Mouse (Mus musculus) 416B (cell line): Measurements from ENCODE around the gene Methig1.
"Not testable (repeated sequence)": the region's sequence is repeated elsewhere in the genome, so short reads cannot be mapped to it uniquely, and the experiment has no call there.

ENCODE experiments used
- DNase-seq: peaks from one replicate; pipeline ENCODE4 v3.0.0; 2011; ENCODE audit warnings: low read depth

The Methig1 gene

GRCm38 (mm10) chr15:100400592-100401250, 47.8 kb downstream of the Methig1 start:
- DNase-seq, result no peak

GRCm38 (mm10) chr15:100401811-100402210, 48.9 kb downstream of the Methig1 start:
- DNase-seq, result no peak

GRCm38 (mm10) chr15:100402347-100402746, 49.4 kb downstream of the Methig1 start:
- no peak for DNase-seq

- DNase-seq, result no peak
Observed at GRCm38 (mm10) chr15:100402798-100403197, 49.8 kb downstream of the Methig1 start.

GRCm38 (mm10) chr15:100403318-100404000, 50.5 kb downstream of the Methig1 start:
- no peak for DNase-seq

GRCm38 (mm10) chr15:100406088-100406487, 53.1 kb downstream of the Methig1 start:
- no peak for DNase-seq

GRCm38 (mm10) chr15:100410918-100411672, 58.1 kb downstream of the Methig1 start:
- DNase-seq, result peak; percentile 93

GRCm38 (mm10) chr15:100411731-100412130, 58.8 kb downstream of the Methig1 start:
- no peak for DNase-seq

GRCm38 (mm10) chr15:100413306-100413705, 60.4 kb downstream of the Methig1 start:
- no peak for DNase-seq

GRCm38 (mm10) chr15:100414011-100414410, 61.1 kb downstream of the Methig1 start:
- peak; percentile 42 for DNase-seq

- DNase-seq, result no peak
Observed at GRCm38 (mm10) chr15:100414942-100415341, 62.0 kb downstream of the Methig1 start.

GRCm38 (mm10) chr15:100415684-100416083, 62.7 kb downstream of the Methig1 start:
- no peak for DNase-seq

GRCm38 (mm10) chr15:100417854-100418450, 65.0 kb downstream of the Methig1 start:
- no peak for DNase-seq

- DNase-seq, result no peak
Observed at GRCm38 (mm10) chr15:100419311-100419710, 66.4 kb downstream of the Methig1 start.

GRCm38 (mm10) chr15:100419901-100420745, 67.2 kb downstream of the Methig1 start:
- peak; percentile 71 for DNase-seq

GRCm38 (mm10) chr15:100421059-100421757, 68.3 kb downstream of the Methig1 start:
- no peak for DNase-seq

GRCm38 (mm10) chr15:100421758-100422197, 68.8 kb downstream of the Methig1 start, which contains the start of gene Gm5475:
TSS of gene Gm5475 (plus strand) at chr15:100422147.
- DNase-seq, result not testable (repeated sequence)

GRCm38 (mm10) chr15:100422476-100422875, 69.5 kb downstream of the Methig1 start:
- no peak for DNase-seq

- DNase-seq, result peak; percentile 93
Observed at GRCm38 (mm10) chr15:100422899-100423860, 70.2 kb downstream of the Methig1 start.
